Mouse (Mus musculus) stomach, postnatal 0 days (tissue): ENCODE results near the gene Olfr148.

ENCODE experiments used
- CTCF ChIP-seq: IDR thresholded peaks from 2 replicates; pipeline ENCODE4 v1.5.1; 2016; ENCODE audit warnings: antibody characterized with exemption, low read depth, mild to moderate bottlenecking, moderate library complexity
- EP300 ChIP-seq: optimal IDR thresholded peaks from 2 replicates; pipeline ENCODE3; 2016; ENCODE audit warnings: antibody characterized with exemption

- no peak for TF ChIP-seq CTCF
- TF ChIP-seq EP300, result no peak
These were observed 33.4 kb upstream of the Olfr148 start for GRCm38 (mm10) chr9:39577050-39577449.
